Mouse (Mus musculus): ENCODE measurements around the gene Map2k2. TPM values are rescaled to one million over a fixed set of nuclear protein-coding genes. Genes with fewer than 3 reads are reported as not detected.

Gene Map2k2
- polyA plus RNA-seq, 1 experiment from 2014 or later, result 199 TPM

GRCm38 (mm10) chr10:81138821-81139528 is 33.3 kb downstream of the Map2k2 start:
- TF ChIP-seq CTCF (IDR thresholded peaks at IDR 0.05; ENCODE audit: low read depth), result no peak
- no peaks in the 10 kb centered on the region for H3K9me3 ChIP-seq (ENCODE audit: low read depth, low read length)
- peaks cover 21% of the 10 kb centered on the region for H3K27me3 ChIP-seq (ENCODE audit: insufficient read depth, low read length)
- peak overlapping the region; percentile 94 for H3K4me2 ChIP-seq
- 58% methylated on average over 11 of the region's 11 CpGs for WGBS
- peak overlapping the region; percentile 80; the same call in 1 of the 2 replicates for H3K27ac ChIP-seq (ENCODE audit: low read depth)
- DNase-seq, result no peak
- peak overlapping the region; percentile 83 for H3K9ac ChIP-seq
- peaks cover 26% of the 10 kb centered on the region for H3K4me1 ChIP-seq (ENCODE audit: insufficient read depth)
- ATAC-seq (ENCODE audit: insufficient read depth), result no peak
- H3K4me3 ChIP-seq (ENCODE audit: low read depth, low read length), result peak overlapping the region; percentile 85
- peaks cover 16% of the 10 kb centered on the region for H3K36me3 ChIP-seq (ENCODE audit: insufficient read depth)

GRCm38 (mm10) chr10:81139529-81139846 is 33.8 kb downstream of the Map2k2 start:
- H3K4me3 ChIP-seq (ENCODE audit: low read depth, low read length), result peak overlapping the region; percentile 85; the same call in 1 of the 2 replicates
- no peak for TF ChIP-seq CTCF (IDR thresholded peaks at IDR 0.05; ENCODE audit: low read depth)
- peak overlapping the region; percentile 46; the same call in 1 of the 2 replicates for H3K9ac ChIP-seq
- ATAC-seq (ENCODE audit: insufficient read depth), result no peak
- H3K27me3 ChIP-seq (ENCODE audit: insufficient read depth, low read length), result peaks cover 16% of the 10 kb centered on the region
- peaks cover 21% of the 10 kb centered on the region for H3K36me3 ChIP-seq (ENCODE audit: insufficient read depth)
- peak overlapping the region; percentile 94 for H3K4me2 ChIP-seq
- DNase-seq, result no peak
- H3K9me3 ChIP-seq (ENCODE audit: low read depth, low read length), result no peaks in the 10 kb centered on the region
- peaks cover 26% of the 10 kb centered on the region for H3K4me1 ChIP-seq (ENCODE audit: insufficient read depth)
- no peak overlapping the region for H3K27ac ChIP-seq (ENCODE audit: low read depth)
- WGBS, result 73% methylated on average over 4 of the region's 4 CpGs

- TF ChIP-seq CTCF (IDR thresholded peaks at IDR 0.05; ENCODE audit: low read depth), result no peak
- peaks cover 26% of the 10 kb centered on the region for H3K36me3 ChIP-seq (ENCODE audit: insufficient read depth)
- WGBS, result 47% methylated on average over 8 of the region's 8 CpGs
- H3K4me1 ChIP-seq (ENCODE audit: insufficient read depth), result peaks cover 26% of the 10 kb centered on the region
- no peaks in the 10 kb centered on the region for H3K9me3 ChIP-seq (ENCODE audit: low read depth, low read length)
- H3K27ac ChIP-seq (ENCODE audit: low read depth), result peak overlapping the region; percentile 36; the same call in 1 of the 2 replicates
- peak overlapping the region; percentile 94 for H3K4me2 ChIP-seq
- H3K27me3 ChIP-seq (ENCODE audit: insufficient read depth, low read length), result peaks cover 11% of the 10 kb centered on the region
- DNase-seq (no peak), ATAC-seq (ENCODE audit: insufficient read depth) (no peak)
- peak overlapping the region; percentile 21 for H3K4me3 ChIP-seq (ENCODE audit: low read depth, low read length)
- peak overlapping the region; percentile 46 for H3K9ac ChIP-seq
Observed at GRCm38 (mm10) chr10:81140005-81140404, 34.3 kb downstream of the Map2k2 start.

- peak overlapping the region; percentile 46 for H3K9ac ChIP-seq
- ATAC-seq (ENCODE audit: insufficient read depth) (no peak), DNase-seq (peak; percentile 40)
- H3K36me3 ChIP-seq (ENCODE audit: insufficient read depth), result peaks cover 35% of the 10 kb centered on the region
- peak overlapping the region; percentile 36; the same call in 1 of the 2 replicates for H3K27ac ChIP-seq (ENCODE audit: low read depth)
- no peak for TF ChIP-seq CTCF (IDR thresholded peaks at IDR 0.05; ENCODE audit: low read depth)
- peaks cover 26% of the 10 kb centered on the region for H3K4me1 ChIP-seq (ENCODE audit: insufficient read depth)
- H3K27me3 ChIP-seq (ENCODE audit: insufficient read depth, low read length), result peaks cover 2% of the 10 kb centered on the region; the same call in 1 of the 2 replicates
- WGBS, result 42% methylated on average over 10 of the region's 10 CpGs
- H3K4me3 ChIP-seq (ENCODE audit: low read depth, low read length), result peak overlapping the region; percentile 21
- peak overlapping the region; percentile 94 for H3K4me2 ChIP-seq
- no peaks in the 10 kb centered on the region for H3K9me3 ChIP-seq (ENCODE audit: low read depth, low read length)
Observed at GRCm38 (mm10) chr10:81140717-81141454, 35.2 kb downstream of the Map2k2 start.

- 0 out of 2 replicates have a peak overlapping the region, but pooled peaks have one; percentile 94 for H3K4me2 ChIP-seq
- WGBS, result 79% methylated on average over 7 of the region's 7 CpGs
Observed at GRCm38 (mm10) chr10:81141455-81142210, 35.9 kb downstream of the Map2k2 start.

GRCm38 (mm10) chr10:81142551-81142981 is 36.9 kb downstream of the Map2k2 start:
- no peak for TF ChIP-seq CTCF (IDR thresholded peaks at IDR 0.05; ENCODE audit: low read depth)
- 76% methylated on average over 5 of the region's 5 CpGs for WGBS
- Histone ChIP-seq H3K4me2 (no peak overlapping the region), H3K9me3 (ENCODE audit: low read depth, low read length) (no peaks in the 10 kb centered on the region), H3K36me3 (ENCODE audit: insufficient read depth) (peaks cover 52% of the 10 kb centered on the region), H3K9ac (no peak overlapping the region), H3K4me1 (ENCODE audit: insufficient read depth) (peaks cover 26% of the 10 kb centered on the region), H3K27me3 (ENCODE audit: insufficient read depth, low read length) (no peaks in the 10 kb centered on the region), H3K27ac (ENCODE audit: low read depth) (no peak overlapping the region), H3K4me3 (ENCODE audit: low read depth, low read length) (no peak overlapping the region)
- no peak for DNase-seq
- no peak for ATAC-seq (ENCODE audit: insufficient read depth)

More at GRCm38 (mm10) chr10:81141455-81142210, 35.9 kb downstream of the Map2k2 start:
- TF ChIP-seq CTCF (IDR thresholded peaks at IDR 0.05; ENCODE audit: low read depth), result no peak
- DNase-seq (no peak), ATAC-seq (ENCODE audit: insufficient read depth) (no peak)
- Histone ChIP-seq H3K9ac (peak overlapping the region; percentile 27; the same call in 1 of the 2 replicates), H3K27ac (ENCODE audit: low read depth) (no peak overlapping the region; the same call in 1 of the 2 replicates), H3K9me3 (ENCODE audit: low read depth, low read length) (no peaks in the 10 kb centered on the region), H3K4me1 (ENCODE audit: insufficient read depth) (peaks cover 26% of the 10 kb centered on the region), H3K27me3 (ENCODE audit: insufficient read depth, low read length) (no peaks in the 10 kb centered on the region), H3K36me3 (ENCODE audit: insufficient read depth) (peaks cover 42% of the 10 kb centered on the region), H3K4me3 (ENCODE audit: low read depth, low read length) (no peak overlapping the region)

Measured in lung, embryonic 14.5 days (tissue).